Mouse (Mus musculus): ENCODE measurements around the gene Gale. TPM values are rescaled to one million over a fixed set of nuclear protein-coding genes. Genes with fewer than 3 reads are reported as not detected.

The Gale gene
- polyA plus RNA-seq, 1 experiment from 2014 or later, result 41.0 TPM

GRCm38 (mm10) chr4:135948142-135948541 lies 15.4 kb upstream of the Gale start:
- Histone ChIP-seq H3K4me1 (peaks cover 24% of the 10 kb centered on the region), H3K36me3 (replicated peaks) (peaks cover 23% of the 10 kb centered on the region), H3K27ac (no peak overlapping the region), H3K4me3 (no peak overlapping the region), H3K27me3 (ENCODE audit: poor library complexity, severe bottlenecking) (no peaks in the 10 kb centered on the region), H3K9me3 (peaks cover 7% of the 10 kb centered on the region; the same call in 1 of the 2 replicates)
- no peak for DNase-seq (ENCODE audit: extremely low spot score, low spot score)
- 95% methylated on average over 8 of the region's 8 CpGs for WGBS

- DNase-seq (ENCODE audit: extremely low spot score, low spot score), result no peak
- Histone ChIP-seq H3K4me3 (no peak overlapping the region), H3K27ac (no peak overlapping the region), H3K27me3 (ENCODE audit: poor library complexity, severe bottlenecking) (no peaks in the 10 kb centered on the region), H3K9me3 (peaks cover 7% of the 10 kb centered on the region; the same call in 1 of the 2 replicates), H3K4me1 (peaks cover 24% of the 10 kb centered on the region), H3K36me3 (replicated peaks) (peaks cover 29% of the 10 kb centered on the region)
- 90% methylated on average over 10 of the region's 10 CpGs for WGBS
Observed at GRCm38 (mm10) chr4:135949475-135949874, 14.1 kb upstream of the Gale start.

- H3K27ac ChIP-seq, result no peak overlapping the region
- no peak for DNase-seq (ENCODE audit: extremely low spot score, low spot score)
- peaks cover 24% of the 10 kb centered on the region for H3K4me1 ChIP-seq
- H3K9me3 ChIP-seq, result peaks cover 7% of the 10 kb centered on the region; the same call in 1 of the 2 replicates
- H3K27me3 ChIP-seq (ENCODE audit: poor library complexity, severe bottlenecking), result no peaks in the 10 kb centered on the region
- 81% methylated on average over 6 of the region's 6 CpGs for WGBS
- no peak overlapping the region for H3K4me3 ChIP-seq
- peaks cover 32% of the 10 kb centered on the region for H3K36me3 ChIP-seq (replicated peaks)
Observed at GRCm38 (mm10) chr4:135949911-135950310, 13.6 kb upstream of the Gale start.

GRCm38 (mm10) chr4:135950365-135950764 lies 13.2 kb upstream of the Gale start:
- Histone ChIP-seq H3K36me3 (replicated peaks) (peaks cover 35% of the 10 kb centered on the region), H3K27ac (no peak overlapping the region), H3K9me3 (peaks cover 7% of the 10 kb centered on the region; the same call in 1 of the 2 replicates), H3K4me1 (peaks cover 23% of the 10 kb centered on the region), H3K4me3 (no peak overlapping the region), H3K27me3 (ENCODE audit: poor library complexity, severe bottlenecking) (no peaks in the 10 kb centered on the region)
- DNase-seq (ENCODE audit: extremely low spot score, low spot score), result no peak
- WGBS, result 93% methylated on average over 6 of the region's 6 CpGs

- Histone ChIP-seq H3K9me3 (peaks cover 7% of the 10 kb centered on the region; the same call in 1 of the 2 replicates), H3K4me3 (no peak overlapping the region), H3K27ac (no peak overlapping the region), H3K4me1 (peaks cover 14% of the 10 kb centered on the region), H3K36me3 (replicated peaks) (peaks cover 46% of the 10 kb centered on the region), H3K27me3 (ENCODE audit: poor library complexity, severe bottlenecking) (no peaks in the 10 kb centered on the region)
- no peak for DNase-seq (ENCODE audit: extremely low spot score, low spot score)
- WGBS, result 91% methylated on average over 3 of the region's 3 CpGs
Observed at GRCm38 (mm10) chr4:135951505-135951904, 12.0 kb upstream of the Gale start.

GRCm38 (mm10) chr4:135953179-135953578 lies 10.3 kb upstream of the Gale start:
- peaks cover 57% of the 10 kb centered on the region for H3K36me3 ChIP-seq (replicated peaks)
- H3K27ac ChIP-seq, result no peak overlapping the region
- no peaks in the 10 kb centered on the region for H3K27me3 ChIP-seq (ENCODE audit: poor library complexity, severe bottlenecking)
- WGBS, result 86% methylated on average over 3 of the region's 3 CpGs
- H3K4me3 ChIP-seq, result no peak overlapping the region
- peaks cover 7% of the 10 kb centered on the region; the same call in 1 of the 2 replicates for H3K9me3 ChIP-seq
- H3K4me1 ChIP-seq, result peaks cover 9% of the 10 kb centered on the region; the same call in 1 of the 2 replicates
- no peak for DNase-seq (ENCODE audit: extremely low spot score, low spot score)

GRCm38 (mm10) chr4:135954241-135954640 lies 9.3 kb upstream of the Gale start:
- no peaks in the 10 kb centered on the region for H3K27me3 ChIP-seq (ENCODE audit: poor library complexity, severe bottlenecking)
- H3K9me3 ChIP-seq, result peaks cover 7% of the 10 kb centered on the region; the same call in 1 of the 2 replicates
- no peak overlapping the region for H3K4me3 ChIP-seq
- H3K4me1 ChIP-seq, result peaks cover 14% of the 10 kb centered on the region; the same call in 1 of the 2 replicates
- no peak overlapping the region for H3K27ac ChIP-seq
- WGBS, result 22% methylated on average over 2 of the region's 2 CpGs
- peak; percentile 74 for DNase-seq (ENCODE audit: extremely low spot score, low spot score)
- peaks cover 68% of the 10 kb centered on the region for H3K36me3 ChIP-seq (replicated peaks)

- Histone ChIP-seq H3K27me3 (ENCODE audit: poor library complexity, severe bottlenecking) (no peaks in the 10 kb centered on the region), H3K9me3 (peaks cover 7% of the 10 kb centered on the region; the same call in 1 of the 2 replicates), H3K4me1 (peaks cover 11% of the 10 kb centered on the region; the same call in 1 of the 2 replicates), H3K27ac (no peak overlapping the region), H3K36me3 (replicated peaks) (peaks cover 78% of the 10 kb centered on the region), H3K4me3 (no peak overlapping the region)
- DNase-seq (ENCODE audit: extremely low spot score, low spot score), result no peak
- WGBS, result 91% methylated on average over 9 of the region's 9 CpGs
Observed at GRCm38 (mm10) chr4:135955886-135956285, 7.6 kb upstream of the Gale start.

GRCm38 (mm10) chr4:135958354-135958753 lies 5.2 kb upstream of the Gale start:
- H3K36me3 ChIP-seq (replicated peaks), result peaks cover 55% of the 10 kb centered on the region
- 61% methylated on average over 8 of the region's 8 CpGs for WGBS
- no peak overlapping the region for H3K27ac ChIP-seq

GRCm38 (mm10) chr4:135960717-135961116 lies 2.8 kb upstream of the Gale start:
- Histone ChIP-seq H3K36me3 (replicated peaks) (peaks cover 49% of the 10 kb centered on the region), H3K4me1 (peaks cover 39% of the 10 kb centered on the region)
- 29% methylated on average over 5 of the region's 5 CpGs for WGBS

More at GRCm38 (mm10) chr4:135958354-135958753, 5.2 kb upstream of the Gale start:
- Histone ChIP-seq H3K4me3 (no peak overlapping the region), H3K9me3 (no peaks in the 10 kb centered on the region), H3K27me3 (ENCODE audit: poor library complexity, severe bottlenecking) (no peaks in the 10 kb centered on the region), H3K4me1 (peaks cover 21% of the 10 kb centered on the region)
- no peak for DNase-seq (ENCODE audit: extremely low spot score, low spot score)

GRCm38 (mm10) chr4:135961709-135962108 lies 1.8 kb upstream of the Gale start:
- no peak for DNase-seq (ENCODE audit: extremely low spot score, low spot score)
- Histone ChIP-seq H3K4me3 (no peak overlapping the region), H3K36me3 (replicated peaks) (peaks cover 49% of the 10 kb centered on the region), H3K9me3 (no peaks in the 10 kb centered on the region), H3K4me1 (peaks cover 40% of the 10 kb centered on the region), H3K27ac (no peak overlapping the region), H3K27me3 (ENCODE audit: poor library complexity, severe bottlenecking) (0 out of 2 replicates have a peak, but pooled peaks cover 6% of the 10 kb centered on the region)
- 91% methylated on average over 5 of the region's 5 CpGs for WGBS

More at GRCm38 (mm10) chr4:135960717-135961116, 2.8 kb upstream of the Gale start:
- Histone ChIP-seq H3K9me3 (no peaks in the 10 kb centered on the region), H3K27ac (no peak overlapping the region), H3K27me3 (ENCODE audit: poor library complexity, severe bottlenecking) (0 out of 2 replicates have a peak, but pooled peaks cover 6% of the 10 kb centered on the region), H3K4me3 (no peak overlapping the region)
- peak; percentile 79 for DNase-seq (ENCODE audit: extremely low spot score, low spot score)

GRCm38 (mm10) chr4:135962198-135962597 lies 1.3 kb upstream of the Gale start:
- Histone ChIP-seq H3K4me3 (peak overlapping the region; percentile 85), H3K9me3 (no peaks in the 10 kb centered on the region), H3K36me3 (replicated peaks) (peaks cover 53% of the 10 kb centered on the region), H3K27me3 (ENCODE audit: poor library complexity, severe bottlenecking) (0 out of 2 replicates have a peak, but pooled peaks cover 6% of the 10 kb centered on the region), H3K4me1 (peaks cover 40% of the 10 kb centered on the region), H3K27ac (no peak overlapping the region)
- 92% methylated on average over 7 of the region's 7 CpGs for WGBS
- DNase-seq (ENCODE audit: extremely low spot score, low spot score), result no peak

- H3K36me3 ChIP-seq (replicated peaks), result peaks cover 55% of the 10 kb centered on the region
- peak overlapping the region; percentile 92 for H3K27ac ChIP-seq
- H3K9me3 ChIP-seq, result no peaks in the 10 kb centered on the region
- 6% methylated on average over 15 of the region's 15 CpGs for WGBS
- 0 out of 2 replicates have a peak, but pooled peaks cover 6% of the 10 kb centered on the region for H3K27me3 ChIP-seq (ENCODE audit: poor library complexity, severe bottlenecking)
- H3K4me3 ChIP-seq, result peak overlapping the region; percentile 85
- no peak for DNase-seq (ENCODE audit: extremely low spot score, low spot score)
- H3K4me1 ChIP-seq, result peaks cover 39% of the 10 kb centered on the region
Observed at GRCm38 (mm10) chr4:135962946-135963345, 581 bp upstream of the Gale start.
